In the genomic region with DNA sequence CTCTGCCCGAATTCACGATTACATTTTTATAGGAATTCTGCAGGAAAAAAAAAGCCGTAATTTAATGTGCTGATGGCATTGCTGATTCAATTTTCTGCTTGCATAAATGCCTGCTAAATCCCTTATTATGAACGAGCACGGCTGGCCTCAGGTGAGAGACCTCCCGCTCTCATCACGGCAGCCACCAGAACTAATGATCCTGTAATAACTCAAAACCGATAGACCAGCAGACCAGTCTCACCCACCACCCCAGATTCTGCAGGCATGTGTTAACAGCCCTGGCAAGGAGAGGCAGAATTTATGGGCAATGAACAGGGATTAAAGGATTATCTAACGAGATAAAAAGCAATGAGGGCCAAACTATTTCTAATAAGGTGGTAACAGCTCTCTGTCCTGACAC, we compare ENCODE assay signal across 23 mouse cellular contexts.
A peak's percentile ranks its signal among the peaks of the same experiment; 100 is the strongest.
DNase-seq lines count a peak whose midpoint lies in the region; ATAC-seq and TF ChIP-seq lines count a peak whose summit lies in the region.
"Had no signal": no experiment of that assay in that cellular context is flagged by ENCODE, and none has a peak within 500 bp of the region (broad histone marks: within the 10 kb centered on the region; RNA-seq: fewer than 3 reads in every experiment).

No protein-coding gene starts in this region.

- H3K27me3 ChIP-seq in heart, embryonic 10.5 days (ENCODE audit: insufficient read depth, poor library complexity, severe bottlenecking) = no peaks in the 10 kb centered on the region
- H3K27me3 ChIP-seq in midbrain, embryonic 13.5 days = no peaks in the 10 kb centered on the region
- no peaks in the 10 kb centered on the region for H3K27me3 ChIP-seq in midbrain, embryonic 11.5 days (ENCODE audit: control insufficient read depth, insufficient read depth, low read length)
- H3K27me3 ChIP-seq in liver, embryonic 14.5 days (ENCODE audit: control insufficient read depth, insufficient read depth, low read length) = no peaks in the 10 kb centered on the region
- H3K27me3 ChIP-seq: CH12.LX; heart, embryonic 15.5 days; hindbrain, embryonic 15.5 days; lung, embryonic 15.5 days; neural tube, embryonic 12.5 days had no signal

- DNase-seq in heart, embryonic 10.5 days (ENCODE audit: low spot score) = no peak
- DNase-seq in heart, postnatal 14 days = no peak
- no peak for DNase-seq in midbrain, embryonic 11.5 days (ENCODE audit: low spot score, missing footprints)
- no peak for DNase-seq in liver, embryonic 14.5 days (ENCODE audit: low read depth in 3 of 3, low spot score in 3 of 3)
- no peak for DNase-seq in thymus, postnatal 36 days
- no peak for DNase-seq in kidney, postnatal 4 days
- DNase-seq: adrenal gland, postnatal 14 days; cerebellum, adult 11-12 months; cerebellum, postnatal 25 days; embryo, embryonic 11 days; gastrocnemius, adult 2 months; kidney, adult 18-20 months; layer of hippocampus, postnatal 36 days; thymus, postnatal 25 days had no signal

- H3K9ac ChIP-seq in midbrain, embryonic 13.5 days (replicated peaks) = no peak overlapping the region
- no peak overlapping the region for H3K9ac ChIP-seq in midbrain, embryonic 11.5 days (ENCODE audit: low read length)
- peak overlapping the region; percentile 69 for H3K9ac ChIP-seq in liver, embryonic 14.5 days (replicated peaks)
- H3K9ac ChIP-seq: heart, embryonic 15.5 days; hindbrain, embryonic 15.5 days; limb, embryonic 13.5 days; lung, embryonic 15.5 days; neural tube, embryonic 12.5 days had no signal

- peaks cover 1% of the 10 kb centered on the region; the same call in 1 of the 2 replicates for H3K4me1 ChIP-seq in heart, embryonic 10.5 days
- peaks cover 21% of the 10 kb centered on the region for H3K4me1 ChIP-seq in midbrain, embryonic 13.5 days (replicated peaks)
- H3K4me1 ChIP-seq in midbrain, embryonic 11.5 days (ENCODE audit: control insufficient read depth, insufficient read depth, low read length) = no peaks in the 10 kb centered on the region
- peaks cover 67 to 72% of the 10 kb centered on the region in 2 experiments for H3K4me1 ChIP-seq in liver, embryonic 14.5 days (replicated peaks; ENCODE audit: control insufficient read depth in 2 of 2, insufficient read depth in 2 of 2, low read length in 1 of 2)
- H3K4me1 ChIP-seq: lung, embryonic 15.5 days had no signal

- no peak overlapping the region for H3K4me3 ChIP-seq in heart, embryonic 10.5 days
- no peak overlapping the region for H3K4me3 ChIP-seq in midbrain, embryonic 13.5 days (replicated peaks)
- no peak overlapping the region for H3K4me3 ChIP-seq in midbrain, embryonic 11.5 days (ENCODE audit: low read depth, low read length)
- peak overlapping the region in 1 of 2 experiments; percentile 29; a peak in 1 of 4 replicates for H3K4me3 ChIP-seq in liver, embryonic 14.5 days (ENCODE audit: insufficient read depth in 1 of 2, low read depth in 2 of 2, low read length in 2 of 2)
- H3K4me3 ChIP-seq: gastrocnemius, adult 2 months; heart, embryonic 15.5 days; hindbrain, embryonic 15.5 days; limb, embryonic 13.5 days; lung, embryonic 15.5 days; neural tube, embryonic 12.5 days had no signal

- no peaks in the 10 kb centered on the region for H3K9me3 ChIP-seq in heart, embryonic 10.5 days
- no peaks in the 10 kb centered on the region for H3K9me3 ChIP-seq in midbrain, embryonic 13.5 days
- no peaks in the 10 kb centered on the region for H3K9me3 ChIP-seq in midbrain, embryonic 11.5 days (ENCODE audit: control insufficient read depth, low read length)
- H3K9me3 ChIP-seq in liver, embryonic 14.5 days (ENCODE audit: control insufficient read depth, low read length) = no peaks in the 10 kb centered on the region
- H3K9me3 ChIP-seq: heart, embryonic 15.5 days; hindbrain, embryonic 15.5 days; limb, embryonic 13.5 days; lung, embryonic 15.5 days; neural tube, embryonic 12.5 days had no signal

- peak overlapping the region; percentile 56; the same call in 1 of the 2 replicates for H3K27ac ChIP-seq in heart, embryonic 10.5 days
- H3K27ac ChIP-seq in midbrain, embryonic 13.5 days = peak overlapping the region; percentile 40; the same call in 1 of the 2 replicates
- H3K27ac ChIP-seq in midbrain, embryonic 11.5 days (ENCODE audit: low read depth, low read length) = no peak overlapping the region
- H3K27ac ChIP-seq in liver, embryonic 14.5 days = peak overlapping the region; percentile 92
- H3K27ac ChIP-seq: gastrocnemius, adult 2 months; heart, embryonic 15.5 days; kidney, postnatal 0 days; limb, embryonic 13.5 days; lung, embryonic 15.5 days; macrophage; neural tube, embryonic 12.5 days had no signal

- intact Hi-C loops in heart, postnatal 14 days (cut with DNase I) = no loop called here

- WGBS in heart, embryonic 10.5 days = 85% methylated on average over 9 of the region's 9 CpGs
- WGBS in midbrain, embryonic 13.5 days = 52% methylated on average over 9 of the region's 9 CpGs
- whole genome bisulfite sequencing in midbrain, embryonic 11.5 days = 74% methylated on average over 9 of the region's 9 CpGs
- WGBS in liver, embryonic 14.5 days (ENCODE audit: insufficient replicate concordance) = 69% methylated on average over 9 of the region's 9 CpGs

- no peak overlapping the region for H3K4me2 ChIP-seq in midbrain, embryonic 13.5 days (replicated peaks)
- H3K4me2 ChIP-seq in midbrain, embryonic 11.5 days = no peak overlapping the region
- peak overlapping the region; percentile 52 for H3K4me2 ChIP-seq in liver, embryonic 14.5 days (ENCODE audit: low read depth)
- H3K4me2 ChIP-seq: heart, embryonic 15.5 days; hindbrain, embryonic 15.5 days; limb, embryonic 13.5 days; lung, embryonic 15.5 days; neural tube, embryonic 12.5 days had no signal

- TF ChIP-seq CTCF in liver, embryonic 14.5 days (IDR thresholded peaks at IDR 0.05; ENCODE audit: low read depth) = no peak

- TF ChIP-seq EP300 in liver, embryonic 14.5 days (IDR thresholded peaks at IDR 0.05; ENCODE audit: low read depth) = no peak

- no peak for ATAC-seq in midbrain, embryonic 13.5 days
- ATAC-seq in midbrain, embryonic 11.5 days (ENCODE audit: low FRiP score) = no peak
- ATAC-seq in liver, embryonic 14.5 days (ENCODE audit: insufficient read depth) = no peak

- no peaks in the 10 kb centered on the region for H3K36me3 ChIP-seq in heart, embryonic 10.5 days
- H3K36me3 ChIP-seq in midbrain, embryonic 13.5 days = no peaks in the 10 kb centered on the region
- no peaks in the 10 kb centered on the region for H3K36me3 ChIP-seq in midbrain, embryonic 11.5 days (ENCODE audit: control insufficient read depth, insufficient read depth, low read length)
- H3K36me3 ChIP-seq in liver, embryonic 14.5 days (replicated peaks; ENCODE audit: control insufficient read depth, insufficient read depth, low read depth) = no peaks in the 10 kb centered on the region
- H3K36me3 ChIP-seq: heart, embryonic 15.5 days; hindbrain, embryonic 15.5 days; limb, embryonic 13.5 days; lung, embryonic 15.5 days; neural tube, embryonic 12.5 days had no signal
